Comparison of ENCODE assay signal across 8 mouse cellular contexts in genomic region chr11:59209003-59209441, GRCm38 (mm10). TPM values are rescaled to one million over a fixed set of nuclear protein-coding genes. Genes with fewer than 3 reads are reported as not detected.
A peak's percentile ranks its signal among the peaks of the same experiment; 100 is the strongest.
DNase-seq lines count a peak whose midpoint lies in the region; ATAC-seq and TF ChIP-seq lines count a peak whose summit lies in the region.

No protein-coding gene starts in this region.

- H3K27ac ChIP-seq in CH12.LX (ENCODE audit: insufficient read depth, low read depth) = peak overlapping the region; percentile 17; the same call in 1 of the 2 replicates
- peak overlapping the region; percentile 94 for H3K27ac ChIP-seq in embryonic facial prominence, embryonic 14.5 days (replicated peaks; ENCODE audit: low read depth, low read length)
- peak overlapping the region; percentile 20 to 93; a peak in 2 of 4 replicates for H3K27ac ChIP-seq in heart, embryonic 14.5 days (replicated peaks in 1 of 2; ENCODE audit: control insufficient read depth in 1 of 2, insufficient read depth in 1 of 2, low read depth in 2 of 2, low read length in 2 of 2)
- peak overlapping the region; percentile 96 for H3K27ac ChIP-seq in lung, embryonic 15.5 days

- 9% methylated on average over 17 of the region's 18 CpGs for WGBS in embryonic facial prominence, embryonic 14.5 days
- WGBS in heart, embryonic 14.5 days = 6% methylated on average over 18 of the region's 18 CpGs
- 4% methylated on average over 18 of the region's 18 CpGs for WGBS in lung, embryonic 15.5 days

- peak; percentile 44; the same call in 1 of the 2 replicates for TF ChIP-seq POLR2A in CH12.LX (IDR thresholded peaks at IDR 0.05; ENCODE audit: low read depth, low read length)

- H3K4me2 ChIP-seq in CH12.LX (ENCODE audit: insufficient read depth, low read depth, poor library complexity, severe bottlenecking) = peak overlapping the region; percentile 91
- H3K4me2 ChIP-seq in embryonic facial prominence, embryonic 14.5 days (ENCODE audit: low read depth, low read length) = peak overlapping the region; percentile 79
- peak overlapping the region; percentile 75 for H3K4me2 ChIP-seq in heart, embryonic 14.5 days (ENCODE audit: low read length)
- peak overlapping the region; percentile 81 for H3K4me2 ChIP-seq in lung, embryonic 15.5 days

- peak overlapping the region; percentile 74 to 83 (median 81) for H3K4me3 ChIP-seq in CH12.LX (replicated peaks in 1 of 3; ENCODE audit: low read depth in 2 of 3, low read length in 2 of 3, poor library complexity in 1 of 3)
- H3K4me3 ChIP-seq in embryonic facial prominence, embryonic 14.5 days (ENCODE audit: low read depth, low read length) = peak overlapping the region; percentile 91
- peak overlapping the region; percentile 75 to 79 for H3K4me3 ChIP-seq in heart, embryonic 14.5 days (ENCODE audit: control insufficient read depth in 1 of 2, insufficient read depth in 1 of 2, low read depth in 1 of 2, low read length in 2 of 2)
- H3K4me3 ChIP-seq in lung, embryonic 15.5 days = peak overlapping the region; percentile 89

- H3K36me3 ChIP-seq in CH12.LX (replicated peaks in 1 of 2; ENCODE audit: control insufficient read depth in 1 of 2, insufficient read depth in 1 of 2, low read length in 1 of 2) = peaks cover 64 to 79% of the 10 kb centered on the region in 2 experiments
- H3K36me3 ChIP-seq in embryonic facial prominence, embryonic 14.5 days (ENCODE audit: control insufficient read depth, insufficient read depth, low read length) = peaks cover 70% of the 10 kb centered on the region
- peaks cover 79% of the 10 kb centered on the region for H3K36me3 ChIP-seq in heart, embryonic 14.5 days (ENCODE audit: control insufficient read depth, insufficient read depth, low read length)
- H3K36me3 ChIP-seq in lung, embryonic 15.5 days = peaks cover 61% of the 10 kb centered on the region

- H3K4me1 ChIP-seq in CH12.LX (ENCODE audit: control insufficient read depth in 1 of 2, insufficient read depth in 2 of 2) = peaks cover 5 to 47% of the 10 kb centered on the region in 2 experiments; a peak in 3 of 4 replicates
- no peaks in the 10 kb centered on the region; the same call in 1 of the 2 replicates for H3K4me1 ChIP-seq in embryonic facial prominence, embryonic 14.5 days (ENCODE audit: control insufficient read depth, insufficient read depth, low read length)
- peaks cover 2 to 25% of the 10 kb centered on the region in 2 experiments; a peak in 3 of 4 replicates for H3K4me1 ChIP-seq in heart, embryonic 14.5 days (ENCODE audit: control insufficient read depth in 2 of 2, insufficient read depth in 2 of 2, low read length in 2 of 2)
- peaks cover 26% of the 10 kb centered on the region for H3K4me1 ChIP-seq in lung, embryonic 15.5 days

- in situ Hi-C loops in CH12.LX (cut with MboI; ENCODE audit: low pct_ligation_motif_present, low pct_unique_long_range_greater_than_20kb, low sequenced_read_pairs) = no loop called here

- peaks cover 18% of the 10 kb centered on the region for H3K79me2 ChIP-seq in CH12.LX (replicated peaks; ENCODE audit: control insufficient read depth, extremely low read depth, insufficient read depth, poor library complexity, severe bottlenecking)

- DNase-seq in CH12.LX (ENCODE audit: extremely low read depth) = peak; percentile 74
- peak; percentile 53 to 54 for DNase-seq in adrenal gland, postnatal 4 days (ENCODE audit: low spot score in 2 of 2)
- DNase-seq in embryonic facial prominence, embryonic 14.5 days (ENCODE audit: low spot score) = peak; percentile 83
- DNase-seq in kidney, postnatal 14 days = peak; percentile 80
- DNase-seq in thymus, postnatal 36 days = peak; percentile 41 to 53

- H3K9ac ChIP-seq in CH12.LX (ENCODE audit: insufficient read depth, low read depth) = peak overlapping the region; percentile 79
- peak overlapping the region; percentile 93 for H3K9ac ChIP-seq in embryonic facial prominence, embryonic 14.5 days (ENCODE audit: low read depth, low read length)
- H3K9ac ChIP-seq in heart, embryonic 14.5 days (ENCODE audit: low read length) = peak overlapping the region; percentile 90
- peak overlapping the region; percentile 88 for H3K9ac ChIP-seq in lung, embryonic 15.5 days

- TF ChIP-seq CTCF in CH12.LX (conservative IDR thresholded peaks at IDR 0.05 in 1 of 2, IDR thresholded peaks at IDR 0.05 in 1 of 2; ENCODE audit: low read depth in 2 of 2, low read length in 2 of 2) = peak; percentile 26 to 69; a peak in 3 of 4 replicates

- no peaks in the 10 kb centered on the region for H3K27me3 ChIP-seq in CH12.LX (replicated peaks)
- H3K27me3 ChIP-seq in embryonic facial prominence, embryonic 14.5 days (replicated peaks; ENCODE audit: control insufficient read depth, insufficient read depth, low read length) = no peaks in the 10 kb centered on the region
- H3K27me3 ChIP-seq in heart, embryonic 14.5 days (ENCODE audit: control insufficient read depth, insufficient read depth, low read length) = no peaks in the 10 kb centered on the region
- H3K27me3 ChIP-seq in lung, embryonic 15.5 days = no peaks in the 10 kb centered on the region

- peak; percentile 47 for TF ChIP-seq RAD21 in CH12.LX (IDR thresholded peaks at IDR 0.05; ENCODE audit: low read depth, low read length)

- no peaks in the 10 kb centered on the region for H3K9me3 ChIP-seq in CH12.LX (replicated peaks; ENCODE audit: low read length)
- no peaks in the 10 kb centered on the region for H3K9me3 ChIP-seq in embryonic facial prominence, embryonic 14.5 days (ENCODE audit: control insufficient read depth, low read length)
- H3K9me3 ChIP-seq in heart, embryonic 14.5 days (ENCODE audit: control insufficient read depth, low read length) = no peaks in the 10 kb centered on the region
- H3K9me3 ChIP-seq in lung, embryonic 15.5 days = no peaks in the 10 kb centered on the region

- peak; percentile 61 for ATAC-seq in embryonic facial prominence, embryonic 14.5 days (ENCODE audit: low read depth)
- peak; percentile 31 for ATAC-seq in heart, embryonic 14.5 days (ENCODE audit: insufficient number of reproducible peaks, insufficient read depth, low FRiP score, low read depth)
- ATAC-seq in lung, embryonic 15.5 days (ENCODE audit: borderline replicate concordance, extremely low read depth, low FRiP score, low TSS enrichment) = peak; percentile 72
- ATAC-seq in neutrophil, adult 5-6 weeks (ENCODE audit: extremely low read depth, insufficient number of reproducible peaks, low FRiP score, poor library complexity, severe bottlenecking) = peak; percentile 59

- dilution Hi-C loops in CH12.LX (cut with MboI; ENCODE audit: extremely low pct_ligation_motif_present, extremely low pct_unique_long_range_greater_than_20kb, low sequenced_read_pairs) = no loop called here

- no peak for TF ChIP-seq EP300 in CH12.LX (IDR thresholded peaks at IDR 0.05; ENCODE audit: low read length)

TF ChIP-seq in CH12.LX, 34 proteins besides CTCF, POLR2A, EP300 and RAD21 (continues in another document):
- no peak for TF ChIP-seq CHD1 (IDR thresholded peaks at IDR 0.05; ENCODE audit: low read depth, low read length)

RNA-seq across cellular contexts. Expression of gene 2310033P09Rik, which starts 0.9 kb away (rescaled TPM):
- 15.3 and 18.2 TPM in 2 replicates for total RNA-seq in CH12.LX (2012; rRNA removed)
- total RNA-seq in CH12.LX (2014; rRNA removed) = 7.9 and 8.6 TPM in 2 replicates
- 44.1 and 50.2 TPM in 2 replicates for polyA plus RNA-seq in CH12.LX (2012; ENCODE audit: insufficient read length, low read depth)
- 10 to 100 TPM; 27.3 to 32.2 TPM for total RNA-seq in adrenal gland, postnatal 4 days (2021)
- 23.9 and 27.0 TPM in 2 replicates for polyA plus RNA-seq in embryonic facial prominence, embryonic 14.5 days (2014; fragmentation: Nextera tagmentation; extraction: Ambion mirVana)
- polyA plus RNA-seq in heart, embryonic 14.5 days (2014; fragmentation: Nextera tagmentation; extraction: Ambion mirVana) = 20.0 and 22.1 TPM in 2 replicates
- polyA plus RNA-seq in lung, embryonic 15.5 days (2015; fragmentation: Nextera tagmentation; extraction: Ambion mirVana) = 31.9 and 32.3 TPM in 2 replicates
- total RNA-seq in neutrophil, adult 5-6 weeks (2017) = 12.0 and 14.5 TPM in 2 replicates

RNA-seq across cellular contexts. Expression of gene Mrpl55, which starts 6.7 kb away (rescaled TPM):
- total RNA-seq in CH12.LX (2012; rRNA removed) = 74.4 and 80.4 TPM in 2 replicates
- total RNA-seq in CH12.LX (2014; rRNA removed) = 81.1 and 92.9 TPM in 2 replicates
- 72.0 and 88.2 TPM in 2 replicates for polyA plus RNA-seq in CH12.LX (2012; ENCODE audit: insufficient read length, low read depth)
- 10 to 100 TPM; 52.0 to 57.9 TPM for total RNA-seq in adrenal gland, postnatal 4 days (2021)
- 81.9 and 89.3 TPM in 2 replicates for polyA plus RNA-seq in embryonic facial prominence, embryonic 14.5 days (2014; fragmentation: Nextera tagmentation; extraction: Ambion mirVana)
- 131 and 133 TPM in 2 replicates for polyA plus RNA-seq in heart, embryonic 14.5 days (2014; fragmentation: Nextera tagmentation; extraction: Ambion mirVana)
- polyA plus RNA-seq in lung, embryonic 15.5 days (2015; fragmentation: Nextera tagmentation; extraction: Ambion mirVana) = 89.6 and 92.6 TPM in 2 replicates
- 16.1 and 17.1 TPM in 2 replicates for total RNA-seq in neutrophil, adult 5-6 weeks (2017)

RNA-seq across cellular contexts. Expression of gene Guk1, which starts 17.0 kb away (rescaled TPM):
- total RNA-seq in CH12.LX (2012; rRNA removed) (148 and 149 TPM in 2 replicates), CH12.LX (2014; rRNA removed) (130 and 148 TPM in 2 replicates)
- polyA plus RNA-seq in CH12.LX (2012; ENCODE audit: insufficient read length, low read depth) = 111 and 139 TPM in 2 replicates
- 10 to 100 TPM; 58.9 to 62.8 TPM for total RNA-seq in adrenal gland, postnatal 4 days (2021)
- 114 and 126 TPM in 2 replicates for polyA plus RNA-seq in embryonic facial prominence, embryonic 14.5 days (2014; fragmentation: Nextera tagmentation; extraction: Ambion mirVana)
- 133 and 136 TPM in 2 replicates for polyA plus RNA-seq in heart, embryonic 14.5 days (2014; fragmentation: Nextera tagmentation; extraction: Ambion mirVana)
- 131 and 141 TPM in 2 replicates for polyA plus RNA-seq in lung, embryonic 15.5 days (2015; fragmentation: Nextera tagmentation; extraction: Ambion mirVana)
- 19.0 and 26.8 TPM in 2 replicates for total RNA-seq in neutrophil, adult 5-6 weeks (2017)

RNA-seq across cellular contexts. Expression of gene Arf1, which starts 19.0 kb away (rescaled TPM):
- 509 and 590 TPM in 2 replicates for total RNA-seq in CH12.LX (2012; rRNA removed)
- total RNA-seq in CH12.LX (2014; rRNA removed) = 475 and 498 TPM in 2 replicates
- 680 and 733 TPM in 2 replicates for polyA plus RNA-seq in CH12.LX (2012; ENCODE audit: insufficient read length, low read depth)
- 100 to 1,000 TPM; 375 to 388 TPM for total RNA-seq in adrenal gland, postnatal 4 days (2021)
- 665 and 687 TPM in 2 replicates for polyA plus RNA-seq in embryonic facial prominence, embryonic 14.5 days (2014; fragmentation: Nextera tagmentation; extraction: Ambion mirVana)
- 556 and 557 TPM in 2 replicates for polyA plus RNA-seq in heart, embryonic 14.5 days (2014; fragmentation: Nextera tagmentation; extraction: Ambion mirVana)
- 724 and 743 TPM in 2 replicates for polyA plus RNA-seq in lung, embryonic 15.5 days (2015; fragmentation: Nextera tagmentation; extraction: Ambion mirVana)
- total RNA-seq in neutrophil, adult 5-6 weeks (2017) = 210 and 259 TPM in 2 replicates

RNA-seq across cellular contexts. Expression of gene Gjc2, which starts 26.0 kb away (rescaled TPM):
- total RNA-seq in CH12.LX (2012; rRNA removed) (0.08 TPM in 1 of 2 replicates, not detected in the other), CH12.LX (2014; rRNA removed) (0.13 TPM in 1 of 2 replicates, not detected in the other)
- polyA plus RNA-seq in CH12.LX (2012; ENCODE audit: insufficient read length, low read depth) = not detected in 2 replicates
- under 1 TPM; 0.59 to 0.62 TPM for total RNA-seq in adrenal gland, postnatal 4 days (2021)
- polyA plus RNA-seq in embryonic facial prominence, embryonic 14.5 days (2014; fragmentation: Nextera tagmentation; extraction: Ambion mirVana) = 0.29 and 0.60 TPM in 2 replicates
- 0.23 and 0.39 TPM in 2 replicates for polyA plus RNA-seq in heart, embryonic 14.5 days (2014; fragmentation: Nextera tagmentation; extraction: Ambion mirVana)
- 0.56 and 0.60 TPM in 2 replicates for polyA plus RNA-seq in lung, embryonic 15.5 days (2015; fragmentation: Nextera tagmentation; extraction: Ambion mirVana)
- not detected in 2 replicates for total RNA-seq in neutrophil, adult 5-6 weeks (2017)

Comparison
In these comparisons a context has a peak if more than half of its experiments do, and no peak if none do; other contexts are left out.
1. Peak in every context shown above with its lines: DNase-seq, ATAC-seq, H3K4me3 ChIP-seq and H3K27ac ChIP-seq.
2. H3K27ac ChIP-seq: peak in every context shown above with its lines; median percentile 96 in lung, embryonic 15.5 days; 94 in embryonic facial prominence, embryonic 14.5 days; 56 in heart, embryonic 14.5 days; 17 in CH12.LX.